Mouse (Mus musculus) kidney, postnatal 4 days (tissue): ENCODE results near the gene Sytl3.

ENCODE experiments used
- DNase-seq, 2 experiments: peaks; one replicate each; pipeline ENCODE4 v3.0.0; 2021; ENCODE audit warnings: mixed read lengths in 2 of 2

Gene Sytl3

DNA sequence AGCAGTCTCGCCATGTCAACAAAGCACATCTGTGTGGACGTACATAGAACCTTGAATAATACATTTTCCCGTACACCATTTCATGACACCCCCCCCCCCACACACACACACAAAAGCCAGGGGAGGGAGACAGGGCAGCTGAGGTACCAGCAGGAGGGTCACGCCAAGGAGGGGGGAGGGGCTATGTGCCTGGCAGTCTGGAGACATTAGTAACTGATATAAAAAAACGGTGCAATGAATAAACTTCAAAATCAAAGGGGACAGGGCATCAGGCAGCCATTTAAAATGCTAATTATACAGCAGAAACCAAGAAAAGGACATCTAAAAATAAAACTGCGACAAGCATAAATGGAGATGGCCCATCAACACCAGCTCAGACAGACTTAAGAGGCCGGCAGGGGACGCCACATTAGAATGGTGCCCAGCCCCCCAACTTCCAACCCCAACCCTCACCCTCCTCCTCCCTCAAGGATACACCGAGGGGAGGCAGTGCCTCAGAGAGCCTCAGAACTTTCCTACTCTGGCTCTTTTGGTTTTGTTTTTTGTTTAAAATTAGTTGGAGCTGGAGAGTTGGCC is 100.9 kb downstream of the Sytl3 start:
- DNase-seq: no peak

DNA sequence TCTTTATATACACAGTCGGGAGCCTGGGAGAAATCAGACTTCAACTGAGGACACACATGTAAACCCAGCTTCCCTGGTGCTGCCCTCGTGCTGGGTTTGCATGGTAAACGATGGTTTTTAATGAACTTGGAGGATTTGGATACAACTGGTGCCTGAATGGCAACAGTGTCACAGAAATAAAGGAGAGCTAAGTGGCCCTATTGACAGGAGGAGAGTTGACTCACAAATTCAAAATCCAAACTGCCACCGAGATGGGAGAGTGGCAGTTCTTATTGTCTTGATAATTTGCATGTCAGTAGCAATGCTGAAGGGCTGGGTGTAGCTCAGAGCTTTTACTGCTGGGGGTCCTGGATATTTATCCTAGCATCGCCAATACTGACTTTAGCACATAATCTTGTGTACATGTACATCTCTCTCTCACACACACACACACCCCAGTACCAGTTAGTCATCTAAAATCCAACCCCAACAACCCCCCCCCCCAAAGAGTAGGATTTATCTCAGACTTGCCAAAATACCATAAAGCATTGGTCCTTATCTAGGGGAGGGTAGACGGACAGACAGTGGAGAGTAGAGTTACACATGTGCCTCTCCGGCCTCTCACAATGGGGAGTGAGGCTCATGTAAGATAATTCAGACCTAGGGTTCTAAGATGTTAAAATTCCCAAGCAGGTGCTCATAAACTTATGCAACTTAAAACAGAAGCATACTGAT is 104.8 kb downstream of the Sytl3 start:
- no peak for DNase-seq

DNA sequence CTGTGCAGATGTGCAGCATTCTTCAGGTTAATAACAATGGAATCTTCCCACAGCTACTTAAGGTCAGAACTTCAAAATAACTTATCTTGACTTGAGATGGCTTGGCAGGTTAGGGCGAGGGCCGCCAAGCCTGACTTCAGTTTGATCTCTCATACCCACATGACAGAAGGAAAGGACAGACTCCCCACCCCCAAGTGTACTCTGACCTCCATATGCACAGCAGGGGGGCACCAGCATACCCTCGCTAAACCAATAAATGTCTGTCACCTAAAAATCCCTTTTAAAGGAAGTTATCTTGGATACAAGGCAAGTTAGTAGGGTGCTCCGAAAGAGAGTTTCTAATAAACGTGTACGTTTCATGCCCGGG is 105.3 kb downstream of the Sytl3 start:
- DNase-seq: no peak

DNA sequence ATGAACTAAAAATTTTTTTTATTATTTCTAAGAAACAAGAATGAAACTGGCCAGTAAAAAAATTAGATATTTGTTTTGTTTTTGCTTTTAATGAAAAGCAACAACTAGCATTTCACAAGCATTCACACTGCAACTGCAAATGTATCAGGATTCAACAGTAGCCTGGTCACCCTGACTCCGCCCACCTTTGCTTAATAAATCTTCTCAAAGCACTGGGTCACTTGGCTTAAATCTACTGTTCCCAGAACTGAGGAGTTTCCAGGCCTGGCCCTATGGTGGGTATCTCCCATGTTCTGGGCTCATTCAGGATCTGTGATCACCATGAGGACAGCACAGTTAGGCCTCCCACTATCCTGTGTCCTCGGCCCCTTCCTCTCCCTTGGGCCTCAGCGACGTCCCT is 105.8 kb downstream of the Sytl3 start:
- DNase-seq: no peak

DNA sequence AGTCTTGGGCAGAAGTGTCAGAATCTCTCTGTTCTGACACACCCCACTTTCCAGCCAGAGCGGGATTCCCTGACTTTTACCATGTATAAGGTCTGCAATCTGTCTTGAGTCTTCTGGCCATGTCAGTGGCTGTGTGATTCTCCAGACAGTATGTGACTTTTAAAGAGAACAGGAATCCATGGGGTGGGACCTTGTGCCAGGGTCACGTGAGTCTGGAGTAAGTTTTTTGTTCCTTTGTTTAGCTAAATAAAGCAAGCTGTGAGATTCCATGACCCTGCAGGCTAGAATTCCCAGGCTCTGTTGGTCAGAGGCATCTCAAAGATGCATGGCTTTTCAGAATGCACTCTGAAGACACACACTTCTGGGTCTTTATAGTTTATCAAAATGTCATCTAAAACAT is 107.0 kb downstream of the Sytl3 start:
- no peak for DNase-seq

DNA sequence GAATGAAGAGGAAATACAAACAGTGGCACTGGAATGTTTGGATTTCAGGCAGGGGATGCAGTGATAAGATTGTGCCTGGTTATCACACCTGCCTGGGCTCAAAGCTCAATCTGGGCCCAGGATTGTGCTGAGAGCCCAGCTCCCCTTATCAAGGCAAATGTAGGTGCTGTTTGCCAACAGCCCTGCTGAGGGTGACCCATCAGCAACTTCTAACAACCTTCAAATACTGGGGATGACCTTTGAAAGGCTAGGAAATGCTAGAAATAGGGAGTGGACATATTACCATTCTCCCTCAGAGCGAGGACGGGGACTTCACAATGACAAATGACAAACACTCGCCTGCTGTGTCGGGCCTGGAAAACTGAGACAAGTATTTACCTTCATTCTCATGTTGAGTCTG is 107.9 kb downstream of the Sytl3 start:
- DNase-seq: no peak

DNA sequence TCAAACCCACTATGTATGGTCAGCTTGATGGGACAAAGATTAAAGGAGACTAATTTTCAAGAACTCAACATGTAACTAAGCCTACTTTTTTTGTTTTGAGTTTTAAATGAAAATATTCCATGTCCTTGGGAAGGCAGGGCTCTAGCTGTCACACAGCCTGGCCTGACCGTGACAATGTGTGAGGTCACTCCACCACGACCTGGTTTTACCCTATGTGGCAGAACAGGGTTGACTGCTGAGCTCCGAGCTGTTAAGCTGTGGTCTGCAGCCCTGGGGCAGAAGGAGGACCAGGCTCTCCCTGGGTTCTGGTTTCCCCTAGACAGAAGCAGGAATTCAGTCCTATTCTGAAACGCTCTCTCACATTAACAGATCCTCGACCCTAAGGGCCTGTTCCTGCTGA is 108.9 kb downstream of the Sytl3 start:
- no peak for DNase-seq

DNA sequence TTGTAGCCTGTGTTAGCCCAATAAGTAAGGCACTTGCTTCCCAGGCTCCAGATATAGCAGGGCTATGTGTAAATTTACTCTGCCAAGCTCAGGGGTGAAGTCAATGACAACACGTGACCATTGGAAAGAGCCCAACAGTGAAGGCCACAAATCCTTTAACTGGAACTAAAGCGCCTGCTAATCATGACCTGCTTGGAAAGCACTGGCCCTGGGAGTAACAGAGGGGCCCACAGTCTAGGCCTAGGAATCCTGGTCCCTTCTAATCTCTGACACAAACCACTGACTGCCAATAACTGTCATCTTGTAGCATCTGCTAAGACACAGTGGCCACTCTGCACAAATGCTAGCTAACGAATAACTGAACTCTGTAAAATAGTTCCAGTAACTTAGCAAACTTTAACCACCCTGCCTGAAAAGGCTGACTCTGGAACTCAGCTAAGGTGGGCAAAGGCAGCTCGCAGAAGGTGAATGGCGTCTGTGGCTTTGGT is 109.5 kb downstream of the Sytl3 start:
- no peak for DNase-seq

DNA sequence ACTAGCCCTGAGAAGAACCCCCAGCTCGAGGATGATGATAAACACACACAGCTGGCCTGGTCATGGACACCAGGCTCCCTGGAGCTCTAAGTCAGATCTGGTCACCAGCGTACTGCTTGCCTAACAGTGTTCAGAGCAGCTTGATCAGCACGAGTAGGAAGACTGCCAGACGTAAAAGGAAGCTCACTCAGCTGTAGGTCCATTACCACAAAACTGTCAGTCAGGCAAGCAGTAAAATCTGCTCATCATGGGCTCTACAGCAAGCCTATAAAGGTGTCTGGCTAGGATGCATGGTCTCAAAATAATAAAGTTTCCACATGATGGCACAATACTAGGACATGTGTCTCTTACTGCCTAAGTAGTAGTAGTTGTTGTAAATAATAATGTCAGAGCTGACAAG is 110.7 kb downstream of the Sytl3 start:
- DNase-seq: no peak

DNA sequence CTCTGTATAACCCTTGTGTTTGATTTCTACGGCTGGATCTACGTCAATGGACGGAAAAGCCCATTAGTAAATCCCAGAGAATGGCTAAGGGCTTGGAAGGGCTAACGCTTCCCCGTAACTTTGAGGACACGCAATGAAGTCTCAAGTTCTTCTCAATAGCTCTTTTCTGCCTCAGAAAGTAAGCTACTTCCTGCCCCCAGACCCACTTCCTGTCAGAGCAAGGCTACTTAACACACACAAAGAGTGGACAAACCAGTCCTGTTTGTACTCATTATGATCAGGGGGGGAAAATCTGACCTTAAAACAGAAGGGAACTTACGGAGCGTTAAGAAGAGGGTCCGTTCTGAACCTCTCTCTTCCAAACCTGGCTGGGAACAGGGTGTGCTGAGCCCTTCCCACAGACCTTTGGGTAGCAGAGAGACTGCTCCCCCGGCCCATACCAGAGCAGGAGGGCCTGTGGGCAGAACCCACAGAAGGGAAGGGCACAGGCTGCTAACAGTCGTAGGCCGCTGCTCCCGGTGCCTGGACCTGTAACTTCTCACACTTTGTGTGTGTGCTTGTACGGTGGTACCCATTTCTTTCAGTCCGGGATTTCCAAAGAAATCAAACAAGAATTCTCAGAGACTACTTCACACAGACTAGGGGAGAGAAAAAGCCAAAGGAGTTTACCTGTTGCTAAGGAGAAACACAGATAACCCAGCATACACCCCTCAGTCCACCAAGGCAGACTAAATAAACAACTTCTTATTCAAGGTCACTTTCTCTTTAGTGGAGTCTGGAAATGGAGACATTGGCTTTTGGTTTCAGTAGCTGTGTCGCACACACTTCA is 113.0 kb downstream of the Sytl3 start:
- DNase-seq: no peak

DNA sequence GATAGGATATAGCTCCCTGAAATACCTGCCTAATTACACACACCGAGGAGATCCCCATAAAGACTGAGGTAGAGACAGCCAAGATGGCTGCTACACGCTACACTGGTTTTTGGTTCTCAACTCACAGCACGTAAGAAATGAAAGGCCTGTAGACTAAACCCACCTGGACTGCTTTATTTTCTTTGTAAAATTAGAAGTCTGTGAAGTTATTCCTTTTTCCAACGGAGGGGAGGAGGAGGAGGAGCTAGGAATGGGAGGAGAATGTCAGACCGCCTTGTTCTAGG is 113.5 kb downstream of the Sytl3 start:
- no peak for DNase-seq

DNA sequence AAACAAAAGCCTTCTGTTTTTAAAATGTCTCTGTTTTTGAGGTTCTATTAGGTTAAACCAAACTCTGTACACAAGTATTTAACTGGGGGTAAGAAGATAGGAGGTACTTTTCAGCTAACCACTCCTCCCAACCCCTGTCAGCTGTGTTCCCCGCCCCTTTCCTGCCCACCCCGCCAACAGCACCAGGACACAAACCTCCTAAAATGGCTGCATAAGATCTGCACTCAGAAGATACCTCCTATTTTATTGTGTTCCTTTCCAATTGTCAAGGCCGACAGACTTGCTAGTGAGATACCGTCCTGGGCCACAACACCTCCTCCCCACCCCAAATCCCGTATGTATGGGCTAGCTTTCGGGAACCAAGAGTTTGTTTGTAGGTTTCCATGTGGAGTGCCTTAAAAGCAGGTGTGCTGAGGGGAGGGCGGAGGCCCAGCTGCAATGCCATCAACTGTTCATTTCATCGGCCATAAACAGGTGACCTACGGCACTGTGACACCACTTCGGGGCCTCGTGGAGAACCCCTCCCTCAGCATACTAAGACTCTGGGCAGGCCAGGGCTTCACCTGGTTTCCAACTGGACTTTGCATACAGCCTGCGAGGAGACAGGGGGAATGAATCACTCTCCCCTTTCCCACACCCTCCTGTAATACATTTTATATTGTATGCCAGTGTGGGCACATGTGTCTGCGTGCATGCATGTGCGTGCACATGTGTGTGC is 114.5 kb downstream of the Sytl3 start:
- DNase-seq: no peak

DNA sequence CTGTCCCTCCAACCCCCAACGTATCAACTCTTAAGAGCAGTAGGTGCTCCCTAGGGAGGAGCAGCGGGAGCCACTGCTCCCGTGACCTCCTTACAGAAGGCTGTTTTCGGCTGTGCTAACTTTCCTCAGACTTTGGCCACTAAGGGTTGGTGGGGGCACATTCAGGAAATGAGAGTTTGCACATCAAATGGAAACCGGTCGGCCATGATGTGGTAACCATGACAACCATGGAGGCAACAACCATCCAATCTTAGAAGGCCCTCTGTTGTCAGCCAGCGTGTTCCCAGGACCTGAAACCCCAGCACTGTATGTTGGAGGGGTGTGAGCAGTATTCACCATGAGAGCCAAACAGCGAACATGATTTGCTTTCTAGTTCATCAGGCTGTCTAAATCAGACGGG is 116.3 kb downstream of the Sytl3 start:
- no peak for DNase-seq

DNA sequence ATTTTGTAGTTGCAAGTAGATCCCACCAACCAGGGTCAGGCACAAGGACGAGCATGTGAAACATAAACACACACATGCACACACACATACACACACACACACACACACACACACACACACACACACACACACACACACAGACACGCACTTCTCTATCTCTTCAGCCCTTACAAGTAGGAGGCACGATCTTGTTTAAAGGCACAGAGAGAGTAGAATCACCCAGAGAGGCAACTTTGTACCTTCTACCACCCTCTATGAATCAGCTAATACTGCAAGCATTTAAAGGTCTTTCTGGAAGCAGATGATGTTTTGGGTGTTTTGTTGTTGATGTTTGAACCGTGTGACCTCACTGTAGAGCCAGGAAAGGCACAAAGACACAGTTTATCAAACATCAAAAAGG is 116.8 kb downstream of the Sytl3 start:
- DNase-seq: no peak

DNA sequence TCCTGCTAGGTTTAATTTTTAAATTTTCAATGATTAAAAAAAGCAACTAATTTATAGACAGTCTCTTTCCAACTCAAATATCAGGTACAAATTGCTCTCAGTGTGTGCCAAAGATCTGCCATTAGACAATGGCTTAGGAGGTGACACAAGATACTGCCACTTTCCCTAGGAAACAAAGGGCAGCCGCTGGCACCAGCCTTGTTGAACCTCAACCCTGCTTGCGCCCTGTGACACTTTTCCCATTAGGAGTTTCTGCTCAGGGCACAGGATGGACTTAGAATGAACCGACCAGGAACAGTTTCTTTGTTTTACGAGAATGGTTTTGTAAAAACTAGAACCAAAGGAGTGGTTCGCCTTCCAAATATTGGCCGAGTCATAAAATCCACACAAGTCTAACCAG is 117.2 kb downstream of the Sytl3 start:
- no peak for DNase-seq

DNA sequence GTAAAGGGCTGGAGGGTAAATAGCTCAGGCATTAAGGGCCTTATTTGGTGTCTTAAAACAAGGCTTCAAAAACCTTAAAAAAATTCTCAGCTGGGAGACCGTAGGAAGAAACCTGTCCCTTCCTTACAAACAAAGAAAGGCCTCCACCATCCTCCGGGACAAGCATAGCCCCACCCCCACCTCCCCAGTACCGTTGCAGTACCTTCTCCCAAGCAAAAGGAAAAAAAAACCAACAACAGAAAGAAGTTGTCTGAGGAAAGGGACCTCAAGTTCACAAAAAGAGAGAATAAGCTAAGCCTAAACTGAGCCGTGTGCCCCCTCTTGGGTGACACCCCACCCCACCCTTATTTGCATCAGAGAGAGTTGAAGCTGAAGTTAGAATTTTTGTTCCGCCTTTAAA is 117.7 kb downstream of the Sytl3 start:
- DNase-seq: no peak

DNA sequence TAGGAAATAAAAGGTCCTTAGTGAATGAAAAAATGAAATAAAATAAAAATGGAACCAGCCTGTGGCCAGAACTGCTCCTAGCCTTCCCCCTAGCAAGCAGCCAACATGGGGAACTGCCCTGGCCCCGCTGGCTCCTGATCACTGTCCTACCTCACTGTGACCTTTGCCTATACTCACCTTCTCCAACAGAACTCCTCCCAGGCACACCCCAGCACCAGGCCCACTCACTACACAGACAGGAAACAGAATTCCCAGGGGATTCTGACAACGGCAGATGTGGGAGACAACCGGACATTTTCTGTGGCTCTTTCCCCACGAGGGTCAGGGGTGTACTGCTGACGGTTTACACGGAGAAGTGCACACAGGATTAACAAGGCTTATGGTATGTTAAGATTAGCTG is 118.2 kb downstream of the Sytl3 start:
- DNase-seq: no peak

DNA sequence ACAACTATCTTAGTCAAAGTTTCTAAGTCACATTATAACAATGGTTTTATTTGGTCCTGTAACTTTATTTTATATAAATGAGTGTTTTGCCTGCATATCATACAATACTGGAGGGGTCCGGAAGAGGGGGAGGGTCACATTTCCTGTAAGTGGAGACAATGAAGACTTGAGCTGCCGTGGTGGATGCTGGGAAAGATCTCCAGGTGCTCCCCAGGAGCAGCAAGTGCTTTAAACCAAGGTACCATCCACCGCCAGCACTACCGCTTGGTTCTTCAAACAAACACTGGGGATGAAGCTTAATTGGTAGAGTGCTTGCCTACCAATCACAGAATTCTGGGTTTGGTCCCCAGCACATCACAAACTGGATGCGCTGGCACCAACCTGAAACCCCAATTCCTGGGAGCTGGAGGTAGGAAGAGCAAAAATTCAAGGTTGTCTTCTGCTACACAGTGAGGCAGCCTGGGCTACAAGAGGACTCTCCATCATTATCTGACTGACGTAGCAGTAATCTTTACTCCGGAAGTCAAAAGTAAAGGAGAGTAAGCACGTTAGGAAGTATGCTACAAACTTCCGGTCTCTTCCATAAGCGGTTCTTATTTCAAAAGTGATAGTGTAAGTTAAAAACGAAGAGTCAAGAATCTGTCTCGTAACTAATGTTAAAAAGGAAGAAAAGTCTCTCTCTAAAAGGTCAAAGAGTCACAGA is 118.9 kb downstream of the Sytl3 start:
- DNase-seq: no peak

DNA sequence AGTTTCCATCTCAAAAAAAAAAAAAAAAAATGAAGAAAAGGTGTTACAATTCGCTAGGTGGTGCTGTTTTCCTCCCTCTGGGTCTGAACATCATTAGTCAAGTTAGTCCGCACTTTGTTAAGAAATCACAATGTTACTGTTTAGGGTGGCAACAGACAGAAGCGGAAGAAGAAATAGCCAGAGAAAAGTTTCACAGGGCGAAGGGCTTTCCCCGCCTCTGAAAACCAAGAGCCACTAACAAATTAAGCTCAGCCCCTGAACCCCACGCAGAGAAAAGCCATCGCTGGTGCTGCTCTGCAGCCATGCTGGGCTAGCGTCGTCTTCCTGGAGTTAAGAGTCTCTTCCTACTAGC is 119.4 kb downstream of the Sytl3 start:
- DNase-seq: peak; percentile 53 to 71

DNA sequence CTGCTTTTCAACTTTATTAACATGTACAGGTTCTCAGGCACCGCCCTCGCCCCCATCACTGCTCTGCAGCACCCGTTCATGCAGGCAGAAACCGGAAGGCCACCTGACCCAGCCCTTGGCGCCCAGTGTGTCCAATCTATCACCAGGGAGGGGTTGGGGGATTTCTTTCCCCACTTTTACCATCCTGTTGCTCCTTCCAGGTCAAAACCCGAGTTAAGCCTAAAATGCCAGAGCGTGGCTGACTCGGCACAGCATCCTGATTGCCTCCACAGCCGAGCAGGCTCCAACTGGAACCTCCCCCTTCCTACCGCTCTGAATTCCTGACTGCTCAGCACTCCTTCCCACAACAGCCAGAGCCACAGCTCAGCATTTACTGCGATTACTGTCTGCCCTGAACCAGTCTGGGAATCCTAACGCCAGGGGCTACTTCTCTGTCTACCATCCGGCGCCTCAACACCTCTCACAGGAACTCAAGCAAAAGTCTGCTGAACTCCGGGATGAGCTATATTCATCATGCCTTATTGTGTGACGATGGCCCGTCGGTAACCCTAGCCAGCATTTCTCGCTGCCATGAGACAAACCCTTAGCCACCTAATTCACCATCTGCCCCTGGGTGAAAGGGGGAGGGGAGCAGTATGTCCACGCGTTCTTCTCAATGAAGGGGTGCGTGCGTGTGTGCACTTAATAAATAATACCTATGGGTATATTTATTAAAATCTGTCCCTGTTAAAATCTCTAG is 120.0 kb downstream of the Sytl3 start:
- peak; percentile 66 to 80 for DNase-seq

DNA sequence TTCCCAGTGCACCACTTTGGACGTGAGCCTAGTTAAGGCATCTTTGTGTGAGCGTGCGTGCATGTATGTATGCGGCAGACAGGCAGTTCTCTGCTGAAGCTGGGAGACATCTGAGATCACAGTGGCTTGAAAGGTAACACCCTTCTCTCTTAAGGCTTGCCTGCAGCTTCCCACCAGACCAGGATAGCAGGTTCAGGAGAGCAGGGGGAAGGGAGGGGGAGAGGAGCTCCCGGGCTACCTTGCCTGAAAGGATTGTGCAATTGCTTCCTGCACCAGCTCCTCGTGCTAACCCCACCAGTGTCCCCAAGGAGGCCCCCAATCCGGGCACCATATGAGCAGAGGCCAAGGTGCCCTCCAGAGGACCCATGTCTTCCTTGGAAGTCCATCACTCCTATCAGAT is 120.7 kb downstream of the Sytl3 start:
- peak in 1 of 2 experiments; percentile 43 for DNase-seq

DNA sequence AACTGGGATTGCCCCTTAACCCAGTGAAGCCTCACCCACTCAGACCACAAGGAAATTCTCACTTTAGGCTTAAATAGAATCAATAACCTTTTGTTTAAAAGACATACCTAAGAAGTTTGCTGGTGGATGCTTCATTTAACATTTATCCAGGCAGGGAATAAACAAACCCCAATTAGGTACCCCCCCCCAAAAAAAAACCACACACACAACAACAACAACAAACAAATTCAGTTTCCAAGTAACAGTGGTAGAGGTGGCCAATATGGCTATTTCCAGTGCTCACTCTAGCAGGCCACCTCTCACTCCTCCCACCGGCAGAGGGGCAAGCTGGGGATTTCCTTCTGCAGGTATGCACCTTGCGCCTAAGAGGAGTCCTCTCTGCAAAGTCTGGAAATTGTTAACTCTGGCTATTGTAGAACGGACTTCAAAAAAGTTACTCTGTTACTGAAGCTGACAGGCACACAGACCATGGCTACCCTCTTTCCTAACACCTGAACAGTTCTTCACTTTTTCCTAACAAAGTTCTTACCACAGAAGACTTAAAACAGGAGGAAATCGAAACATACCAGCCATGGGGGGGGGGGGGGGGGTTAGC is 121.7 kb downstream of the Sytl3 start:
- DNase-seq: peak in 1 of 2 experiments; percentile 63
